Mouse (Mus musculus): ENCODE measurements around the gene Actn4.
"Not testable (repeated sequence)": the region's sequence is repeated elsewhere in the genome, so short reads cannot be mapped to it uniquely, and the experiment has no call there.

Actn4 gene

GRCm38 (mm10) chr7:28886486-28886885, 75.7 kb downstream of the Actn4 start:
- no peak for DNase-seq (ENCODE audit: low spot score)

DNA sequence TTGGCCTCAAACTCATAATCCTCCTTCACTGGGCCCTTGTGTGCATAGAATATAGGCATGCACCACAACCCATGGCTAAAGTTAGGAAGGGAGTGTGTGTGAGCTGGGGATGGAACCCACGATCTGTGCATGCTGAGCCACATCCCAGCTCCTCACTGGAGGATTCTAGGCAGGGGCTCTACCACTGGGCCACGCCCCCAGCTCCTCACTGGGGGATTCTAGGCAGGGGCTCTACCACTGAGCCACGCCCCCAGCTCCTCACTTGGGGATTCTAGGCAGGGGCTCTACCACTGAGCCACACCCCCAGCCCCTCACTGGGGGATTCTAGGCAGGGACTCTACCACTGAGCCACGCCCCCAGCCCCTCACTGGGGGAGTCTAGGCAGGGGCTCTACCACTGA, 78.4 kb downstream of the Actn4 start:
- not testable (repeated sequence) for DNase-seq (ENCODE audit: low spot score)

DNA sequence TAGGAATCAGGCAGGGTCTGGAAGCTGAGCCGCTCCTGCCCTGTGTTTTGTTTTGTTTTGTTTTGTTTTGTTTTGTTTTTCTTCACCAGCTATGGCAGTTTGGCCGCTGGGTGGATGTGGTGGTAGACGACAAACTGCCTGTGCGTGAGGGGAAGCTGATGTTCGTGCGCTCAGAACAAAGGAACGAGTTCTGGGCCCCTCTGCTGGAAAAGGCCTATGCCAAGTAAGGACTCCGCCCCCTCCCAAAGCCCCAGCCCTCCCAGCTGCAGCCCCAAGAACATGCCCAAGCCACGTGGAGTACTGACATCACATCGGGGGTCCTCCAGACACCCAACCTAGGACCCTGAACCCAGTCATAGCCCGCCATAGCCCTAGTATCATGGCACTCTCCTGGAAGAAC, 79.1 kb downstream of the Actn4 start:
- DNase-seq (ENCODE audit: low spot score): no peak

- no peak for DNase-seq (ENCODE audit: low spot score)
These were observed 80.9 kb downstream of the Actn4 start, which contains the start of gene Capn12 for GRCm38 (mm10) chr7:28881199-28881598. Gene Capn12, plus strand, starts transcription at chr7:28881422.

- no peak for DNase-seq (ENCODE audit: low spot score)
These were observed 81.6 kb downstream of the Actn4 start for GRCm38 (mm10) chr7:28880554-28880953.

- no peak for DNase-seq (ENCODE audit: low spot score)
These were observed 82.5 kb downstream of the Actn4 start for GRCm38 (mm10) chr7:28879606-28880005.

DNA sequence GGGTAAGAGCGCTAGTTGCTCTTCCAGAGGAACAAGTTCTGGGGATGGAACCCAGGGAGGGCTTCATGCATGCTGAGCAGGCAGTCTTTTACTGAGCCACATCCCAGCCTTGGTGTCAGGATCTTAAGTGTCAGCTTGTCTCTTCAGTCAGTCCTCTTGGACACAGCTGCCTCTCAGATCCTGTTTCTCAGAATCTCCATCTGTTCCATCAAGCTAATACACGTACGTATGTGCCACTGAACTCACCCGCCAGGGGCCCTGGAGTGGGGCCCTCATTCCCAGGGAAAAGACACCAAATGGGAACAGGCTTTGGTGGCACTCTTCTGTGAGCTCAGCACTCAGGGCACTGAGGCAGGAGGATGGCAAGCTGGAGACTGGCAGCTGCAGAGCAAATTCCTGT, 84.3 kb downstream of the Actn4 start:
- no peak for DNase-seq (ENCODE audit: low spot score)

GRCm38 (mm10) chr7:28877155-28877554, 85.0 kb downstream of the Actn4 start:
- DNase-seq (ENCODE audit: low spot score): no peak

DNA sequence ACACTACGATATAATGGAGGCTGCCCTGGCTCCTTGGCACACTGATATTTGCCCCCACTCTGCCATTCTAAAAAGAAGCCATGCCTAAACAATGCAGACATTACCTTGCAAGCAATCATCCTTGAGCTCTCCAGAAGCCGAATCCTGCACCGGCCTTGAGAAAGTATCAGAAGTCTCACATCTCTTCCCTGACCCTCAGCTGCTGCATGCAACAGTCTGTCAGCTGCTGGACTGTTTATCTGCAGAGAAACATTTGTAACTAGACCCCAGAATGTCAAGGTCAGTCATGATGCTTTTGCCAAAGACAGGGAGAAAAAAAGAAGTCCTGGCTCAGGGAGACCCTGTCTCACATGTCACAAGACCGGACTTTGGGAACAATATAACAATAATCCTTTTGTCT, 86.0 kb downstream of the Actn4 start:
- no peak for DNase-seq (ENCODE audit: low spot score)

GRCm38 (mm10) chr7:28874565-28874964, 87.6 kb downstream of the Actn4 start:
- no peak for DNase-seq (ENCODE audit: low spot score)

GRCm38 (mm10) chr7:28870901-28871664, 91.1 kb downstream of the Actn4 start:
- DNase-seq (ENCODE audit: low spot score): no peak

GRCm38 (mm10) chr7:28867508-28868340, 94.4 kb downstream of the Actn4 start:
- DNase-seq (ENCODE audit: low spot score): peak; percentile 79

DNA sequence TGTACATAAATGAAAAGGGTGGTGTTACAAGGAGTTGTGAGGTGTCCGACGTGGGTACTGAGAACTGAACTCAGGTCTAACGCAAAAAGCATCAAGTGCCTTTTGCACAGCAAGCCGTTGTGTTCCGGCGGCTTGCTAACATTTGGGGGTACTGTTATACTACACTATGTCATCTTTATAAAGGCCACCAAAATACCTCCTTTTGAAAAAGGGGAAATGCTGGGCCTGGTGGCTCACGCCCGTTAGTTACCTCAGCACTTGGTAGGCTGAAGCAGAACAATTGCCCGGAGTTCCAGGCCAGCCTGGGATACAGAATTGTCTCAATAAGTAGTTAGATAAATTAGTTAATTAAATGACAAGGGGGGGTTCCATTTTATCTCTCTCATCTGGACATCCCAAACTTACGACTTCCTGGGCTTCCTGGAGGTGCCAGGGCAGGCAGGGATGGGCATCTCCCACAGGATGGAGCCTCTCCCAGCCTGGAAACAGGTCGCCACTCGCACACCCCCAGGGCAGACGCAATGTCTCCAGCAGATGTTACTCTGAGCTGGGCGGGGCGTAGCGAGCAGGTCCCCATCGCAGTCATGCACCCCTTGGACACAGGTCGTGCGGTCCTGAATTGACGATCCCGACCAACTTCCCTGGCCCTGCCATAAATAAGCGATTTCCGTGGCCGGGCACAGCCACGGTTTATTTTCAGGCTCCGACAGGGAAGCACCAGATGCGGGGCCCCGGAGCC, 95.2 kb downstream of the Actn4 start:
- peak; percentile 9 for DNase-seq (ENCODE audit: low spot score)

DNA sequence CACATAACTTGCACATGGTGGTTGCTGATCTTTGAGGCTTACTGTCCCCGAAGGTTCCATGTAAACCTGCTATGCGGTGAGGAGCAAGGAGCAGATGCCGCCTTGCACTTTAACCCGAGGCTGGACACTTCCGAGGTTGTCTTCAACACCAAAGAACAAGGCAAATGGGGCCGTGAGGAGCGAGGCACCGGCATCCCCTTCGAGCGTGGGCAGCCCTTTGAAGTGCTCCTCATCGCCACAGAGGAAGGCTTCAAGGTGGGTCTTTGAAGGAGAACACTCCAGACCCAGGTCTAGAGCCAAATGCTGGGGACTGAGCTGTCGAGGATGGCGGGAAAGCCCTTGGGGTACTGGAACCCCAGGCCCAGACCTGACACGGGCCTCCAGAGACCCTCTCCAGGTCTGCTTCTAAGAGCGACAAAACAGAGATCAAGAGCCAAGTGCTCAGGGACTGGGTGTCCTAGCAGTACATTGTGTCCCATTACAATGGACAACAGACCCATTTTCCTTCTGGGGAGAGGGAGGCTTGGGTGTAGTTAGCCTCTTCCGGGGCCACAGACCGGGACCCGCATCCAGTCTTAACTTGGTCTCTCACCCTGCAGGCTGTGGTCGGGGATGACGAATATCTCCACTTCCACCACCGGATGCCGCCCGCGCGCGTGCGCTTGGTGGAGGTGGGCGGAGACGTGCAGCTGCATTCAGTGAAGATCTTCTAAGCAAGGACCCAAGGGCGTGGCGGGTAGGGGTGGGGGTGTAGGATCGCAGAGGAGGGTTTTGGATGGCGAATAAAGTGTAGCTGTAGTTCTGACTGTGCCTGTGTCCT, 96.4 kb downstream of the Actn4 start:
- peak; percentile 91 for DNase-seq (ENCODE audit: low spot score)

- no peak for DNase-seq (ENCODE audit: low spot score)
These were observed 97.8 kb downstream of the Actn4 start for GRCm38 (mm10) chr7:28864288-28864750.

GRCm38 (mm10) chr7:28863540-28863939, 98.6 kb downstream of the Actn4 start, which contains the start of gene Lgals7:
Gene Lgals7, plus strand, starts transcription at chr7:28863853.
- DNase-seq (ENCODE audit: low spot score): no peak

GRCm38 (mm10) chr7:28862817-28863499, 99.2 kb downstream of the Actn4 start:
- no peak for DNase-seq (ENCODE audit: low spot score)

GRCm38 (mm10) chr7:28860898-28861297, 101.2 kb downstream of the Actn4 start:
- DNase-seq (ENCODE audit: low spot score): no peak

- DNase-seq (ENCODE audit: low spot score): no peak
These were observed 102.2 kb downstream of the Actn4 start for GRCm38 (mm10) chr7:28859953-28860352.

GRCm38 (mm10) chr7:28850642-28851041, 111.5 kb downstream of the Actn4 start:
- DNase-seq (ENCODE audit: low spot score): no peak

All from lung, postnatal 25 days (tissue).